Mouse (Mus musculus) kidney, postnatal 14 days (tissue): Measurements from ENCODE around the gene Fkbp3.

Experiments
- DNase-seq: peaks from one replicate; pipeline ENCODE4 v3.0.0; 2022; ENCODE audit warnings: mixed read lengths

The Fkbp3 gene

GRCm38 (mm10) chr12:65022842-65023241, 51.0 kb downstream of the Fkbp3 start:
- DNase-seq: no peak
